Mouse (Mus musculus) forebrain, embryonic 10.5 days (tissue): ENCODE measurements at regions not wholly inside any gene's neighbourhood (a gene's known extent, or its start where the extent isn't known, plus 50 kb on each side); places are given as distances from the start of the nearest gene placed in this dataset.

ENCODE experiments used
- DNase-seq: peaks from one replicate; pipeline ENCODE4 v3.0.0-alpha.2; 2017; ENCODE audit warnings: low spot score; ENCODE audit errors: extremely low spot score
- H3K27ac ChIP-seq: fragments of 300-500 bp; sonication (generic); 2 replicates; pipeline ENCODE4 v1.5.1; 2016; ENCODE audit warnings: mild to moderate bottlenecking
- H3K27me3 ChIP-seq: fragments of 300-500 bp; sonication (generic); 2 replicates; pipeline ENCODE4 v1.6.1; 2016; ENCODE audit warnings: mild to moderate bottlenecking; ENCODE audit not compliant: poor library complexity, severe bottlenecking
- H3K36me3 ChIP-seq: fragments of 300-500 bp; sonication (generic); replicated peaks from 2 replicates; pipeline ENCODE4 v1.6.1; 2016; ENCODE audit warnings: mild to moderate bottlenecking, moderate library complexity
- H3K4me1 ChIP-seq: fragments of 300-500 bp; sonication (generic); 2 replicates; pipeline ENCODE4 v1.6.1; 2016
- H3K4me3 ChIP-seq: fragments of 300-500 bp; sonication (generic); 2 replicates; pipeline ENCODE4 v1.5.1; 2016; ENCODE audit warnings: mild to moderate bottlenecking, moderate library complexity
- H3K9me3 ChIP-seq: fragments of 300-500 bp; sonication (generic); 2 replicates; pipeline ENCODE4 v1.6.1; 2016; ENCODE audit warnings: mild to moderate bottlenecking, moderate library complexity
- WGBS: fragments of 180-500 bp; shearing (Covaris S2); methylation state at CpG from one replicate; pipeline ENCODE4 v1.1.7; 2016; 5-methylcytosine and 5-hydroxymethylcytosine counted together

DNA sequence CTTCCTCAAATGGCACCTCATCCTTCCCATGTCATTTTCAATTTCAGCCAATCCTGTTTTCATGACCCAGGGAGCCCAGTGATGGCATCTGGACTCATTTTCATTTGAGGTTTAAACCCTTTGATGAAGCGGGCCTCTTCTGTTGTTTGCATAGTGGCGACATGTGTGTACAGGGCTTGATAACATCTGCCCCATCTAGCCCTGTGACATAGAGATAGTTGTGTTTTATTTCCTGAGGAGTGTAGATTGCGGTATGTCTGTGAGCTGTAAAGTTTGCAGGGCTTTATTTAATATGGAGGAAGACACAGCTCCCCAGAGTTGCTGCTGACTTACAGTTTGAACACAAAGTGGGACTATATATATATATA is 92.9 kb downstream of the Gm815 start:
- peaks cover 23% of the 10 kb centered on the region for H3K4me1 ChIP-seq
- 76% methylated on average over 3 of the region's 3 CpGs for WGBS

DNA sequence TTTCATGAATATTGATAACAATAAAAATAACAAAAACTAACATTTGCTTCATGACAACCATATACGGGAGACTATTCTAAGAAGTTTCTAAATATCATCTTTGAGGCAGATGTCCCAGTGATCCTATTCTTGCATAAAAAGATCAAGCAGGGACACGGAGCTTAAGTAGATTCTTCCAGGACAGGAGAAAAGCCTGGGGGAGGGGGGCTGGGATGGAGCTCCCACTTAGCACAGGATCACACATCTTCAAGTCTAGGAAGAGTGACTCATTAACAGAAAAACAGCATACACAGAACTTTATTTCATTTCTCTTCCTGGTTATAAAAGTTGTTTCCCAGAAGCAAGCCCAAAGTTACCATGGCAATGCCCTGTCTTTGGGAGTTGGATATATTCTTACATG is 93.6 kb downstream of the Gm815 start:
- no peak overlapping the region for H3K4me3 ChIP-seq
- no peaks in the 10 kb centered on the region for H3K36me3 ChIP-seq
- H3K27ac ChIP-seq, result no peak overlapping the region
- WGBS, result 82% methylated on average over 2 of the region's 2 CpGs
- DNase-seq, result no peak
- H3K27me3 ChIP-seq, result no peaks in the 10 kb centered on the region; the same call in 1 of the 2 replicates
- no peaks in the 10 kb centered on the region for H3K9me3 ChIP-seq
- H3K4me1 ChIP-seq, result peaks cover 23% of the 10 kb centered on the region

More for the DNA sequence above, 92.9 kb downstream of the Gm815 start:
- H3K27ac ChIP-seq, result peak overlapping the region; percentile 79; the same call in 1 of the 2 replicates
- H3K36me3 ChIP-seq, result no peaks in the 10 kb centered on the region
- DNase-seq, result no peak
- no peak overlapping the region for H3K4me3 ChIP-seq
- H3K9me3 ChIP-seq, result no peaks in the 10 kb centered on the region
- H3K27me3 ChIP-seq, result no peaks in the 10 kb centered on the region; the same call in 1 of the 2 replicates

DNA sequence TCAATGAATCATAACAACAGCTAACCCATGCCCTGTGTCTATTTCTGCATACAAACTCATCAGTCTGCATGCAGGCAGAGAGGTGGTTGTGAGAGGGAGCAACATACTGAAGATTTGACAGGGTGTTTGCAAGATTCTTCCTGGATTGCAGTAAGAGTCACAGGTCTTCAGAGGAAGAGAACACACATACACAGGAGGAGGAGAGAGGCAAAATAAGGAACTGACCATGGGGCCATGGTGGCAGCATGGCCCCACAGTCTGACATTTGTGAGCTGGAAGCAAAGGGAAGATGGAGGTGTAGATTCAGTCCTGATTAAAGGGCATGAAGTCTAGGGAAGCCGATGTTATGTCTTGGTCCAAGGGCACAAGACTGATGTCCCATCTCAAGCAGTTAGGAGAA is 101.0 kb downstream of the Gm815 start:
- DNase-seq, result no peak
- no peaks in the 10 kb centered on the region for H3K9me3 ChIP-seq
- no peaks in the 10 kb centered on the region for H3K27me3 ChIP-seq
- no peak overlapping the region for H3K27ac ChIP-seq
- H3K4me3 ChIP-seq, result no peak overlapping the region
- H3K36me3 ChIP-seq, result no peaks in the 10 kb centered on the region
- WGBS, result 100% methylated on average over 1 of the region's 1 CpGs
- no peaks in the 10 kb centered on the region for H3K4me1 ChIP-seq

DNA sequence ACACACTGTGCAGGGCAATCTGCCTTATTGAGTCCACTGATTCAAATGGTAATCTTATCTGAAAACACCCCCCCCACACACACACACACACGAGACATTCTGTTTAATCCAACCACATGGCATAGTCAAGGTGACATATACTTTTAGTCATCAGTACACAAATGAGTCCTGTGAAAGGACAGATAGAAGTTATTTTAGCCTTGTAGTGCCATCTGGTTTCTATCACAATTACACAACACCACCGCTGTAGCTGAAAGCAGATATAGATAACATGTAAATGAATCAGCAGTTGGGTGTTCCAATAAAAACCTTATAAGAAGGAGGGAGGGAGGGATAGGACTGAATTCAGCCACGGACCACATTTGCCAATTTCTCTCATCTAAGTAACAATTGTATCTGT is 101.5 kb downstream of the Gm815 start:
- Histone ChIP-seq H3K36me3 (no peaks in the 10 kb centered on the region), H3K9me3 (no peaks in the 10 kb centered on the region), H3K4me1 (no peaks in the 10 kb centered on the region), H3K4me3 (no peak overlapping the region), H3K27ac (no peak overlapping the region), H3K27me3 (no peaks in the 10 kb centered on the region)
- 81% methylated on average over 3 of the region's 3 CpGs for WGBS
- DNase-seq, result no peak

DNA sequence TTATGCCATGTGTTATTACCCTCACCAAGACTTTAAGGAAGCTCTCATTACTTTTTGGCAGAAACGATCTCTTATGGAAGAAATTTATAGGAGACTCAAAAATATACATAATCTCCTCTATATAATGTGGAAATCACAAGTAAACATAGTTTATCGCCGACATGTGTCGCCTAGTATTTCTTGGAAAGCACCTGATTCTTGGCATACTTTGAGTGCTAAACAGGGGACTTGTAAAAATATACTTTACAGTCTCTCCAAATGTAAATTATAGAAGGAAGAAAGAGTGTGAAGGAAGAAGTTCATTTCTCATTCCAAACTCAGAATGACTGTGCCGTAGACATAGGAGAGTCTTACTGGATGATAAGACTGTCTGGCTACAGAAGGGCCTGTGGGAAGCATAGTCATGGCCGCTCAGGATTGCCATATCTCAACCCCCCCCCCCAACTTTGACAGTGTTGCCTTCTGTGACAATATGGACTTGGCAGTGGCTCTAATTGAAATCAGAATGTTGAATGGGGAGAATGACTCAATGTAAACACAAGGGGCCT is 102.3 kb downstream of the Gm815 start:
- Histone ChIP-seq H3K9me3 (no peaks in the 10 kb centered on the region), H3K4me3 (no peak overlapping the region), H3K36me3 (no peaks in the 10 kb centered on the region), H3K27me3 (no peaks in the 10 kb centered on the region), H3K4me1 (no peaks in the 10 kb centered on the region), H3K27ac (no peak overlapping the region)
- 92% methylated on average over 6 of the region's 6 CpGs for WGBS
- no peak for DNase-seq

DNA sequence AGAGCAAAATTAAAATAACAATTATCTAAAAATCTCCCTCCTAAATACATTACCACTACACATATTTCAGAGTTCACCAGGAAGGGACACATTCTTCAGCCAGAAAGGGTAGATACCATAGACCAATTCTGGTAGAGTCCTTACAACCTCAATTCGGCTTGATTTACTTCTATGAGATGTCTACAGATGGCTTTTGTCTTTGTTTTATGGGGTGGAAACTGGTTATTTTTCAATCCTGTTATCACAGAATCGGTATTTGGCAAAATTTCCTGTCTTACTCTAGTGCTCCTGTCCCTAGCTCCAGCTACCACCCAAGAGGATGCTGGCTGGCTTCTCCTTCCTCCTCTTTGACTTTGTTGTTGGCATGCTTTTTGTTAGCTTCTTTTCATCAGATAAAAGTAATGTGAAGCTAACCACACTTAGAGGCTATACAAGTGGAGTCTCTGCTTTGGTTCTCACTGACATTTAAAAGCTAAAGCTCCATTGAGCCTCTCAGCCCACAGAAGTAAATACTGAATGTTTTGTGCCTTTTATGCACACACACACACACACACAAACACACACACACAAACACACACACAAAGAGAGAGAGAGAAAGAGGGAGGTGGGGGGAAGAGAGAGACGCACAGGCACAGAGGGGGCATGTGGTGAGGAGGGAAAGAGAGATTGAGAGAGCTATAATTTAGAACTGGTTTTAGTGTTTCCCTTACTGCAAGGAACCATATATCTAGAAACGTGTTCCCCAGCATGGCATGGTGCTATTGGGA is 109.1 kb downstream of the Gm815 start:
- WGBS, result 76% methylated on average over 4 of the region's 4 CpGs

DNA sequence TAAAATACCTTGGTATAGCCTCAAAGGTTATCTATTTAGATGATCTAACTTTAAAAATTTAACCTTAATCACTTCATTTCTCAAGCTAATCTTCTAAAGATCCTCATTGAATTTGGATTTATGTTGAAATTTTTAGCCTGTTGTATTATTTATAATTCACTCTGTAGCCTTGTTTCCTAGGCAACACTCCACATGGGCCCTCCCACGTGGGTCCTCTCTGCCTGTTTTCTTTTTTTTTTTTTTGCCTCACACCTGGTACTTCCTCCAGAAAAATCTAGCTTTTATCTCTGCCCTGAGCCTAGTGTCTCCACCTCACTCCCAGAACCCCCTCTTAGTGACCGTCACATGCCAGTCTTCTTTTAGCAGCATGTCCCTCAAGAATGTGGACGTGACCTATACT is 113.9 kb downstream of the Gm815 start:
- Histone ChIP-seq H3K4me1 (no peaks in the 10 kb centered on the region), H3K4me3 (no peak overlapping the region), H3K36me3 (no peaks in the 10 kb centered on the region), H3K27ac (no peak overlapping the region), H3K27me3 (no peaks in the 10 kb centered on the region), H3K9me3 (no peaks in the 10 kb centered on the region)
- 84% methylated on average over 3 of the region's 3 CpGs for WGBS
- DNase-seq, result no peak

More for the DNA sequence above, 109.1 kb downstream of the Gm815 start:
- H3K4me1 ChIP-seq, result no peaks in the 10 kb centered on the region
- no peak for DNase-seq
- no peaks in the 10 kb centered on the region for H3K27me3 ChIP-seq
- no peak overlapping the region for H3K4me3 ChIP-seq
- no peak overlapping the region for H3K27ac ChIP-seq
- H3K9me3 ChIP-seq, result no peaks in the 10 kb centered on the region
- H3K36me3 ChIP-seq, result no peaks in the 10 kb centered on the region

DNA sequence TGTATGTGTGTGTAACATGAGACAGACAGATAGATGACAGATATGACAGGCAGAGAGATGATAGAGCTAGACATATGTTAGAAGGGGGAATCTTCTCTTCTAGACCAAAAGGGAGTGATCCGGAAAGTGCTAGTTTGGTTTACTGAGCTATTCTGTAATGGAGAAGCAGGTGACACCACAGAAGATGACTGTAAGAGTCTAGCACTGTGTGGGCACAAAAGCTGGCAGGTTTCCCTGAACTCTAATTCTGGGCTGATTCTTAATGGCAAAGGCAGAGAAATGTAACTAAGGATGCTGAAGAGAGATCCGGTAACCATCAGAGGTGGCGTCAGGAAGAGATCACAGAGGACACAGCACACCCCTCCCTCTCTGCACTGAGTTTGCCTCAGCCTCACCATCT is 136.2 kb downstream of the Gm815 start:
- DNase-seq, result no peak
- Histone ChIP-seq H3K9me3 (no peaks in the 10 kb centered on the region), H3K27me3 (no peaks in the 10 kb centered on the region), H3K36me3 (no peaks in the 10 kb centered on the region), H3K4me3 (no peak overlapping the region), H3K4me1 (no peaks in the 10 kb centered on the region), H3K27ac (no peak overlapping the region)
- 96% methylated on average over 3 of the region's 3 CpGs for WGBS

DNA sequence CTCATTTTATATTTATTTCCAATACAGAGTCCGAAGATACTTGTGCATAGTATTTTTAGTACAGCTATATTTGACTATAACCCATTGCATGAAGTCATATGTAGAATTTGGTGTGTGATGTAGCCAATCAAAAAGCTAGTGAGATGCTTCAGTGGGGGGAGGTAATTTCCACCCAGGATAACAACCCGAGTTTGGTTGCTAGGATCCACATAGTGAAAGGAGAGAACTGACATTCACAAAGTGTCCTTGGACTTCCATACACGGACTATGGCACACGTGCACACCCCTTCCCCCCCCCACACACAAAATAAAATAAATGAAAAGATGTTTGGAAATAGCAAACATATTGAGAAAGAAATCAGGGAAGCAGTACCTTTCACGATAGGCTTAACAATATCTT is 137.2 kb downstream of the Gm815 start:
- Histone ChIP-seq H3K27me3 (no peaks in the 10 kb centered on the region), H3K9me3 (no peaks in the 10 kb centered on the region), H3K4me3 (no peak overlapping the region), H3K27ac (no peak overlapping the region), H3K4me1 (no peaks in the 10 kb centered on the region), H3K36me3 (no peaks in the 10 kb centered on the region)
- no peak for DNase-seq
- 91% methylated on average over 5 of the region's 5 CpGs for WGBS

DNA sequence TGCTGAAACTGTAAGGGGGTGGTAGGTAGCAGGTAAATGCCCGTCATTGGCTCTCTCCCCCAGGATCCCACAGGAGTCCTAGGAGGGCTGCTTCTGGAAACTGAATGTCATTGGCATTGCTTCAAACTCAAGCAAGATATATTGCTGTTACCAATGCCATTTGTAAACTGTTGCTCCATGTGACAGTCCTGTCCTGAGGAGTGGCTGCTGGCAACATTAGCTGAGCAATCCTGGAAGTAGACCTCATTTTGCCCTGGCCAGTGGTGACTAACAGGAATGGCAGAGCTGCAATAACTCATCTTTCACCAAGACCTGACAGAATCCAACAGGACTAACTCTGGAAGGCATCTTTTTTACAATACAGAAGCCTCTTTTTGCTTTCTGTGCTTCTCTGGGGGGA is 143.2 kb downstream of the Gm815 start:
- Histone ChIP-seq H3K27ac (no peak overlapping the region), H3K9me3 (no peaks in the 10 kb centered on the region), H3K4me3 (no peak overlapping the region), H3K36me3 (no peaks in the 10 kb centered on the region), H3K4me1 (peaks cover 22% of the 10 kb centered on the region), H3K27me3 (no peaks in the 10 kb centered on the region)
- DNase-seq, result no peak
- WGBS, result 83% methylated on average over 1 of the region's 1 CpGs

DNA sequence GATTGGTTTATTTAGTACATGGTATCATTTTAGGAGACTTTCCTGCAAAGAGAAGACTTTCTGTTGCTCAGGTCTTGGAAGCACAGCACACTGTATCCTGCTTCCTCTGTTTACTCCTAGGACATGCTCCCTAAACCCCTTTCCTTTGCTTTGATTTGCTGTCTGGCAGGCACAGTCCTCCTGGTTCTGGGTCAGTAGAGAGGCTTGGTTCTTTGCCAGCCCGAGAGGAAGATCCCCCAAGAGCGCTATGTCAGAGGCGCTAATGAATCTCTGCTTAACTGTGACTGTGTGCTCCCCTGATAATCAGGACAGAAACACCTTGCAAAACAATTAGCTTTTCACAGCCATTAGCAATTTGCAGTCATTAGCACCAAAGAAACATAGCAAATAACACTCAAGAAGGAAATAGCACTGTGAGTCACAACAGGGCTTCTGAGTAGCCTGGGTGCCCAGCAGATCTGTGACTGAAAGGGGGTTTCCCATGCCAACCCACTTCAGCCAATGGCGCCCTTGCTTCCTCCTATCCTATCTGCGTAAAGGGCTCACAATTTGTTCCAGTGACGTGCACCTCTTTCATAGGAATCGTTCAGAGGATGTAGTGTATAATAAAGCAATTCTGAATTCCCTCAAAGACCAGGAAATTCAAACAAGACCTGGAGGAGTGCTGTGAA is 145.5 kb downstream of the Gm815 start:
- Histone ChIP-seq H3K27me3 (no peaks in the 10 kb centered on the region), H3K4me3 (no peak overlapping the region), H3K9me3 (no peaks in the 10 kb centered on the region), H3K27ac (no peak overlapping the region), H3K4me1 (peaks cover 22% of the 10 kb centered on the region), H3K36me3 (no peaks in the 10 kb centered on the region)
- DNase-seq, result no peak
- WGBS, result 85% methylated on average over 7 of the region's 7 CpGs

DNA sequence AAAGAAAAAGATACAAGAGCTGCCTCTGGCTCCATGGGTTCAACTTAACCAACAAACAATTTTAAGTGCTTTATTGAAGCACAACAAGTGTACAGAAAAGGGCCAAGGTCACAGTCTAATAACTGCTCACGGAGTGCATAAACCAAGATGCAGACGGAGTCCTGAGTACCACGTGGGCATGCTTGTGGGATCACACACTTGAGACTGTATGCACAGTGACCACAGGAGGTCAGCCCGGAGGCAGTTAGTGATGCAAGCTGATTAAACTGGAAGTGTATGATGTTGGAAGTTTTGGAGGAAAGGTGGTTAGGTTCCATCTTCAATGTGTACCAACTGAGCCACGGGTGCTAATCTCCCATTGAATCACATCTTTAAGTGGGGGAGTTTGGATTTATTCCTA is 146.9 kb downstream of the Gm815 start:
- no peaks in the 10 kb centered on the region for H3K27me3 ChIP-seq
- no peak overlapping the region for H3K4me3 ChIP-seq
- H3K4me1 ChIP-seq, result peaks cover 22% of the 10 kb centered on the region
- no peaks in the 10 kb centered on the region for H3K36me3 ChIP-seq
- no peak for DNase-seq
- 80% methylated on average over 5 of the region's 5 CpGs for WGBS
- no peak overlapping the region for H3K27ac ChIP-seq
- no peaks in the 10 kb centered on the region for H3K9me3 ChIP-seq

DNA sequence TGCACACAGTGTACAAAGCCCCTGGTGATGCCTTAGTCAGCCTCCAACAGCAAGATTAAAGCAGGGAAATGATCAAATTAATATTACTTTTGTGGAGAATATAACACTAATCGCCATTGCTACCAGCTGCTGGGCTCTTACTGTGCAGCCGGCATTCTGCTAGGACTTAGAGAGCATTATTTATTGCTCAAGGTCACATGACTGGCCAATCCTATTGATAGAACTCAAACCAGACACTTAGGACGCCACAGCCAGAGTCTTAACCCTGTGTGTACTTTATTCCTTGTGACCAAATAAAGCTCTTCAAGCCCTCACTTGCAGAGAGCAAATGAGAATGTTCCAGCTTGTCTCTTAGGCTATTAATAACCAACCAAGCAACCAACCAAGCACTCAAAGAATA is 152.6 kb downstream of the Gm815 start:
- Histone ChIP-seq H3K27me3 (no peaks in the 10 kb centered on the region), H3K36me3 (no peaks in the 10 kb centered on the region), H3K4me3 (no peak overlapping the region), H3K4me1 (peaks cover 9% of the 10 kb centered on the region), H3K27ac (peak overlapping the region; percentile 54), H3K9me3 (no peaks in the 10 kb centered on the region)
- DNase-seq, result no peak
- 52% methylated on average over 3 of the region's 3 CpGs for WGBS
